In the genomic region with DNA sequence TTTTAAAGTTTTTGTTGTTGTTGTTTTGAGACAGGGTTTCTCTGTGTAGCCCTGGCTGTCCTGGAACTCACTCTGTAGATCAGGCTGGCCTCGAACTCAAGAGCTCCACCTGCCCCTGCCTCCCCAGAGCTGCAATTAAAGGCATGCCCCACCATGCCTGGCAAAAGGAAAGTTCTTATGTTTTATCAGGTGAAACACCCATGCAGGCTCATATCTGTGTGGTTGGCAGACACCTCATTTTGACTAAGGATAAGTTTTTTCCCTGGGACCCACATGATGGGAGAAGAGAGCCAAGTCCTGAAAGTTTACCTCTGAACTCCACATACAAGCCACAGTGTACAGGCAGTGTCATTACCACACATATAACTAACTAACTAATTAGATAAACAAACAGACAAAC, we compare ENCODE assay signal across 24 mouse cellular contexts. TPM values are rescaled to one million over a fixed set of nuclear protein-coding genes. Genes with fewer than 3 reads are reported as not detected.
DNase-seq lines count a peak whose midpoint lies in the region; ATAC-seq and TF ChIP-seq lines count a peak whose summit lies in the region.
"Had no signal": no experiment of that assay in that cellular context is flagged by ENCODE, and none has a peak within 500 bp of the region (broad histone marks: within the 10 kb centered on the region; RNA-seq: fewer than 3 reads in every experiment).

No protein-coding gene starts in this region.

- H3K4me1 ChIP-seq in liver, embryonic 14.5 days (replicated peaks; ENCODE audit: control insufficient read depth in 2 of 2, insufficient read depth in 2 of 2, low read length in 1 of 2) = peaks cover 53 to 62% of the 10 kb centered on the region in 2 experiments
- no peaks in the 10 kb centered on the region for H3K4me1 ChIP-seq in hindbrain, postnatal 0 days (ENCODE audit: insufficient read depth, low read length)
- H3K4me1 ChIP-seq: embryonic facial prominence, embryonic 15.5 days had no signal

- H3K4me2 ChIP-seq in liver, embryonic 14.5 days (ENCODE audit: low read depth) = peak overlapping the region; percentile 73
- H3K4me2 ChIP-seq in hindbrain, postnatal 0 days (ENCODE audit: low read depth, low read length) = no peak overlapping the region
- H3K4me2 ChIP-seq: embryonic facial prominence, embryonic 15.5 days; heart, embryonic 13.5 days had no signal

- ATAC-seq in common myeloid progenitor, adult 5-6 weeks (replicated peaks; ENCODE audit: low read depth, poor library complexity, severe bottlenecking) = peak; percentile 19; the same call in 1 of the 2 replicates
- ATAC-seq in liver, embryonic 14.5 days (ENCODE audit: insufficient read depth) = peak; percentile 74
- ATAC-seq in activated CD4-positive, CD25-positive, alpha-beta regulatory T cell, adult 4 months = no peak
- no peak for ATAC-seq in hindbrain, postnatal 0 days
- ATAC-seq: hindbrain, embryonic 16.5 days; intestine, postnatal 0 days had no signal

- TF ChIP-seq CTCF in liver, embryonic 14.5 days (IDR thresholded peaks at IDR 0.05; ENCODE audit: low read depth) = peak; percentile 48
- no peak for TF ChIP-seq CTCF in hindbrain, postnatal 0 days (IDR thresholded peaks at IDR 0.05; ENCODE audit: low read depth)

- no peaks in the 10 kb centered on the region for H3K36me3 ChIP-seq in liver, embryonic 14.5 days (replicated peaks; ENCODE audit: control insufficient read depth, insufficient read depth, low read depth)
- H3K36me3 ChIP-seq in hindbrain, postnatal 0 days (ENCODE audit: insufficient read depth, low read length) = no peaks in the 10 kb centered on the region
- H3K36me3 ChIP-seq: embryonic facial prominence, embryonic 15.5 days; heart, embryonic 13.5 days had no signal

- WGBS in liver, embryonic 14.5 days (ENCODE audit: insufficient replicate concordance) = 9% methylated on average over 1 of the region's 1 CpGs
- WGBS in hindbrain, postnatal 0 days = 64% methylated on average over 1 of the region's 1 CpGs

- peak; percentile 95 for TF ChIP-seq EP300 in liver, embryonic 14.5 days (IDR thresholded peaks at IDR 0.05; ENCODE audit: low read depth)

- H3K27ac ChIP-seq in liver, embryonic 14.5 days = peak overlapping the region; percentile 100
- no peak overlapping the region for H3K27ac ChIP-seq in hindbrain, postnatal 0 days
- H3K27ac ChIP-seq: embryonic facial prominence, embryonic 15.5 days; layer of hippocampus, adult 2 months had no signal

- peak; percentile 52 to 60 for DNase-seq in spleen, postnatal 10 days (ENCODE audit: low spot score in 2 of 2)
- DNase-seq in spleen, adult 18-20 months = no peak
- DNase-seq in liver, embryonic 14.5 days (ENCODE audit: low read depth in 3 of 3, low spot score in 3 of 3) = peak; percentile 79 to 83 (median 81)
- peak; percentile 36 to 61 for DNase-seq in spleen, postnatal 36 days (ENCODE audit: low spot score in 2 of 2)
- no peak for DNase-seq in hindbrain, postnatal 0 days (ENCODE audit: low spot score)
- DNase-seq in urinary bladder, postnatal 4 days (ENCODE audit: low spot score in 2 of 2) = no peak
- DNase-seq: adrenal gland, adult 2 months; B cell, adult 2 months; cerebellum, adult 11 months; cerebellum, postnatal 10 days; heart, postnatal 4 days; kidney, postnatal 10 days; left cerebral cortex, postnatal 4 days; lung, postnatal 10 days had no signal

- H3K9ac ChIP-seq in liver, embryonic 14.5 days (replicated peaks) = peak overlapping the region; percentile 34
- H3K9ac ChIP-seq in hindbrain, postnatal 0 days (replicated peaks; ENCODE audit: low read length) = no peak overlapping the region
- H3K9ac ChIP-seq: embryonic facial prominence, embryonic 15.5 days; heart, embryonic 13.5 days had no signal

- H3K4me3 ChIP-seq in liver, embryonic 14.5 days (ENCODE audit: insufficient read depth in 1 of 2, low read depth in 2 of 2, low read length in 2 of 2) = no peak overlapping the region
- H3K4me3 ChIP-seq in hindbrain, postnatal 0 days (ENCODE audit: low read length) = no peak overlapping the region
- H3K4me3 ChIP-seq: embryonic facial prominence, embryonic 15.5 days; heart, embryonic 13.5 days; layer of hippocampus, adult 2 months had no signal

- H3K9me3 ChIP-seq in liver, embryonic 14.5 days (ENCODE audit: control insufficient read depth, low read length) = no peaks in the 10 kb centered on the region
- no peaks in the 10 kb centered on the region for H3K9me3 ChIP-seq in hindbrain, postnatal 0 days (ENCODE audit: low read length)
- H3K9me3 ChIP-seq: embryonic facial prominence, embryonic 15.5 days; heart, embryonic 13.5 days had no signal

- H3K27me3 ChIP-seq in liver, embryonic 14.5 days (ENCODE audit: control insufficient read depth, insufficient read depth, low read length) = no peaks in the 10 kb centered on the region
- no peaks in the 10 kb centered on the region for H3K27me3 ChIP-seq in hindbrain, postnatal 0 days (ENCODE audit: insufficient read depth, low read length)
- H3K27me3 ChIP-seq: embryonic facial prominence, embryonic 15.5 days had no signal

RNA-seq across cellular contexts. Expression of a gene that starts 6.0 kb away (rescaled TPM):
- total RNA-seq in common myeloid progenitor, adult 5-6 weeks (2017) = 25.9 and 38.9 TPM in 2 replicates
- 18.1 and 20.0 TPM in 2 replicates for polyA plus RNA-seq in liver, embryonic 14.5 days (2012; rRNA removed)
- 28.6 and 34.6 TPM in 2 replicates for polyA plus RNA-seq in liver, embryonic 14.5 days (2014; fragmentation: Nextera tagmentation; extraction: Ambion mirVana)
- polyA plus RNA-seq in activated CD4-positive, CD25-positive, alpha-beta regulatory T cell, adult 4 months (2017; shearing (Covaris generic)) = 1 to 10 TPM; 8.0 to 8.8 TPM
- total RNA-seq in hindbrain, postnatal 0 days (2014; rRNA removed) = 41.0 and 177 TPM in 2 replicates
- polyA plus RNA-seq in hindbrain, postnatal 0 days (2015; fragmentation: Nextera tagmentation; extraction: Ambion mirVana) = 25.5 and 27.6 TPM in 2 replicates

RNA-seq across cellular contexts. Expression of a gene that starts 7.5 kb away (rescaled TPM):
- 62.9 and 99.9 TPM in 2 replicates for total RNA-seq in common myeloid progenitor, adult 5-6 weeks (2017)
- polyA plus RNA-seq in liver, embryonic 14.5 days (2012; rRNA removed) = 43.2 and 73.8 TPM in 2 replicates
- polyA plus RNA-seq in liver, embryonic 14.5 days (2014; fragmentation: Nextera tagmentation; extraction: Ambion mirVana) = 141 and 145 TPM in 2 replicates
- polyA plus RNA-seq in activated CD4-positive, CD25-positive, alpha-beta regulatory T cell, adult 4 months (2017; shearing (Covaris generic)) = 10 to 100 TPM; 85.8 to 86.2 TPM
- 201 and 205 TPM in 2 replicates for total RNA-seq in hindbrain, postnatal 0 days (2014; rRNA removed)
- 329 and 344 TPM in 2 replicates for polyA plus RNA-seq in hindbrain, postnatal 0 days (2015; fragmentation: Nextera tagmentation; extraction: Ambion mirVana)

RNA-seq across cellular contexts. Expression of a gene that starts 56.7 kb away (rescaled TPM):
- total RNA-seq in common myeloid progenitor, adult 5-6 weeks (2017) = not detected in 2 replicates
- 0.08 and 0.09 TPM in 2 replicates for polyA plus RNA-seq in liver, embryonic 14.5 days (2012; rRNA removed)
- polyA plus RNA-seq in liver, embryonic 14.5 days (2014; fragmentation: Nextera tagmentation; extraction: Ambion mirVana) = 0.08 and 0.11 TPM in 2 replicates
- polyA plus RNA-seq in activated CD4-positive, CD25-positive, alpha-beta regulatory T cell, adult 4 months (2017; shearing (Covaris generic)) = under 1 TPM in 1 of 2 experiments, not detected in 1; 0.22 TPM
- total RNA-seq in hindbrain, postnatal 0 days (2014; rRNA removed) = 94.7 and 105 TPM in 2 replicates
- 53.8 and 54.1 TPM in 2 replicates for polyA plus RNA-seq in hindbrain, postnatal 0 days (2015; fragmentation: Nextera tagmentation; extraction: Ambion mirVana)
- total RNA-seq: gastrocnemius, adult 18-20 months; liver, adult 2 months had no signal
- polyA plus RNA-seq: heart, embryonic 13.5 days; intestine, postnatal 0 days; liver, adult 2 months; thymus, postnatal 0 days had no signal

Comparison
In these comparisons a context has a peak if more than half of its experiments do, and no peak if none do; other contexts are left out.
1. DNase-seq: peak in spleen, postnatal 10 days (2 of 2), liver, embryonic 14.5 days (3 of 3) and spleen, postnatal 36 days (2 of 2); none in spleen, adult 18-20 months (0 of 2), hindbrain, postnatal 0 days (single experiment) and urinary bladder, postnatal 4 days (0 of 2).
2. ATAC-seq: peak in common myeloid progenitor, adult 5-6 weeks (single experiment) and liver, embryonic 14.5 days (single experiment); none in activated CD4-positive, CD25-positive, alpha-beta regulatory T cell, adult 4 months (single experiment) and hindbrain, postnatal 0 days (single experiment).
3. RNA of a gene that starts 56.7 kb away (polyA plus RNA-seq): 53.8 to 54.1 TPM in hindbrain, postnatal 0 days; 0.22 TPM in activated CD4-positive, CD25-positive, alpha-beta regulatory T cell, adult 4 months and 0.08 to 0.11 TPM in liver, embryonic 14.5 days; every median in the first group is over 10 times any median in the second.